Mouse (Mus musculus) ES-Bruce4 (cell line): ENCODE measurements at regions not wholly inside any gene's neighbourhood (a gene's known extent, or its start where the extent isn't known, plus 50 kb on each side); places are given as distances from the start of the nearest gene placed in this dataset.

Source experiments
- H3K27ac ChIP-seq: 2 replicates; pipeline ENCODE4 v1.5.1; 2012; ENCODE audit warnings: low read length, inconsistent platforms; ENCODE audit not compliant: insufficient read depth
- H3K27me3 ChIP-seq: 2 replicates; pipeline ENCODE4 v1.6.1; 2012; ENCODE audit warnings: mild to moderate bottlenecking, low read length, inconsistent platforms; ENCODE audit not compliant: control insufficient read depth, poor library complexity, insufficient read depth, severe bottlenecking
- H3K36me3 ChIP-seq: 2 replicates; pipeline ENCODE4 v1.6.1; 2012; ENCODE audit warnings: inconsistent platforms, mild to moderate bottlenecking, low read length, moderate library complexity; ENCODE audit not compliant: control insufficient read depth, poor library complexity, insufficient read depth, severe bottlenecking
- H3K4me1 ChIP-seq: one replicate; pipeline ENCODE4 v1.8.1; 2011; ENCODE audit warnings: low read length; ENCODE audit not compliant: control insufficient read depth, insufficient read depth
- H3K4me3 ChIP-seq: 2 replicates; pipeline ENCODE4 v1.5.1; 2011; ENCODE audit warnings: low read depth, mild to moderate bottlenecking, low read length
- H3K9ac ChIP-seq: 2 replicates; pipeline ENCODE4 v1.6.1; 2012; ENCODE audit warnings: low read depth, mild to moderate bottlenecking, inconsistent platforms; ENCODE audit not compliant: poor library complexity, severe bottlenecking
- H3K9me3 ChIP-seq: replicated peaks from 2 replicates; pipeline ENCODE4 v1.6.1; 2012; ENCODE audit warnings: mild to moderate bottlenecking, low read length, inconsistent platforms; ENCODE audit not compliant: control insufficient read depth, poor library complexity, insufficient read depth, severe bottlenecking
- CTCF ChIP-seq: IDR thresholded peaks from one replicate; pipeline ENCODE4 v1.8.1; 2011; ENCODE audit warnings: low read depth, low read length
- EP300 ChIP-seq: IDR thresholded peaks from 2 replicates; pipeline ENCODE4 v1.6.1; 2011; ENCODE audit warnings: low read depth, low read length; ENCODE audit not compliant: insufficient read depth
- POLR2A ChIP-seq: IDR thresholded peaks from one replicate; pipeline ENCODE4 v1.8.1; 2011; ENCODE audit warnings: low read length; ENCODE audit not compliant: insufficient read depth

DNA sequence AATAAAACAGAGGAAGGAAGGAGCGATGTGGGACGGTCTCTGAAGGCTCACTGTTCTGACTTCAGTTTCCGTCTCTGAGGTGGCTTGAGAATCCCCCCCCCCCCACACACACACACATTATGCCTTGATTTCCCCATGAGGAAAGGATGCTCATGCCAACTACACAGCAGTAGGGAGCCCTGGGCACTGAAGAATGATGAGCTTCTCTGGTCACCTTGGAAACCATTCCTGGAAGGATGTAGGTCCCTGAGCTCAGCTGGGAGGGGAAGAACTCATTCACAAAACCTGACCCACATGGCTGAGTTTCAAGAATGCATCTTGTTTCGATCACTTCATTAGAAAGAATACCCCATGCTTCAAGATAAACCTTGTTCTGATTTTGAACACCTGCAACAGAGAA, 422.2 kb downstream of the Cmpk2 start:
- Histone ChIP-seq H3K9ac (no peak overlapping the region), H3K4me3 (no peak overlapping the region), H3K9me3 (no peaks in the 10 kb centered on the region; the same call in 1 of the 2 replicates), H3K27me3 (no peaks in the 10 kb centered on the region), H3K36me3 (no peaks in the 10 kb centered on the region), H3K27ac (no peak overlapping the region), H3K4me1 (no peaks in the 10 kb centered on the region)
- no peak for TF ChIP-seq EP300
- TF ChIP-seq CTCF, result no peak
- TF ChIP-seq POLR2A, result no peak

DNA sequence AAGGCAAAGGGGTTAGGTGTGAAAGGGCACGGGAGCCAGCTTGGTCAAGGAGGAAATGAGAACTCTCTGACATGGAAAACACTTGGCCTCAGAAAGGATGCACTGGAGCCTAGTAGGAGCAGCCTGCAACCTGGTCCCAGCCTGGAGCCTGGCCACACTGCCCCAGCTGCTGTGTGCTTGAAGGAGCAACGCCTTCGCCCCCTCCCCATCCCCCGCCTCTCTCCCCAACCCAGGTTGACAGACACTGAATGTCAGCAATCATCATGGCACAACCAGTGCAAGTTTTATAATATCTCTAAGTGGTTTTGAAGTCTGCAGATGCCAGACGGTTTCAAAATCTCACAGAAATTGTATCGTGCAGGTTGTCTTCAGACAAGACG, 417.6 kb downstream of the Cmpk2 start:
- Histone ChIP-seq H3K9me3 (no peaks in the 10 kb centered on the region), H3K27me3 (no peaks in the 10 kb centered on the region), H3K36me3 (no peaks in the 10 kb centered on the region), H3K4me1 (no peaks in the 10 kb centered on the region), H3K27ac (no peak overlapping the region), H3K4me3 (no peak overlapping the region), H3K9ac (no peak overlapping the region)
- TF ChIP-seq CTCF, result no peak

DNA sequence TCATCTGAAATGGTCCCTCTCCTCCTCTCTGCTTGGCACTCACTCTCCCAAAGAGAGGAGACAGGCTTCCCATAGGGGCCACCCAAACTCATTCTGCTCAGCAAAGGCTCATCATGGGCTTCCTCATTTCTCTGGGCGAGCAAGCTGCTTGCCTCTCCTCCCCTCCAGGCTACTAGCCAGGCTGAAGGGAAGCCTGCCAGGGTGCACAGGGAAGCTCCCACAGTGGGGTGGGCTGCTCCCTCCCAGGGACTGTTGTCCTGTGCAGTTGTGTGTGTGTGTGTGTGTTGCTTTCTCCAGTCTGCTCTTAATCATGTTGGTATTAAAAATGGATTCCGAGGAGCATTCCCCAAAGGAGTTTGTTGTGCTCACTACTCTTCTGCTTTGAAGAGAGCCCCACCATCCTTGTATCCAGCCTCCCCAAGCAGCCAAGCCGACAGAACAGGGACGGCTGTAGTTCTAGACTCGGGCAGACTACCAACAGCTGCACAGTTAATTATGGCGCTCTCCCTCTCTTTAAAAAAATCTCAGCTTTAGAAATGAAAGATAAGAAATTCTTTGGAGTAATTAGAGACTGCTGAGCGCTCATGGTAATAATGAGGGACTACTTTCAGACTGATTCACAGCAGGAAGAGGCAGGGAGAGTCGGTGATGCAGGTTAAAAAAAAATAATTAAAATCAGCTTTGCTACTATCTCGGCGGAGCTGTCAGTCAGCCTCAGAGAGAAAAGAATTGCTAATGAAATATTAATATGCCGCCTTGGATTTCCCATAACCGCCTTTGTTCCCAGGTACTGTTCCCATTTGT, 417.0 kb downstream of the Cmpk2 start:
- Histone ChIP-seq H3K4me1 (no peaks in the 10 kb centered on the region), H3K9me3 (no peaks in the 10 kb centered on the region), H3K9ac (no peak overlapping the region), H3K27me3 (no peaks in the 10 kb centered on the region), H3K27ac (no peak overlapping the region), H3K4me3 (no peak overlapping the region), H3K36me3 (no peaks in the 10 kb centered on the region)
- TF ChIP-seq POLR2A (no peak), CTCF (no peak), EP300 (no peak)

DNA sequence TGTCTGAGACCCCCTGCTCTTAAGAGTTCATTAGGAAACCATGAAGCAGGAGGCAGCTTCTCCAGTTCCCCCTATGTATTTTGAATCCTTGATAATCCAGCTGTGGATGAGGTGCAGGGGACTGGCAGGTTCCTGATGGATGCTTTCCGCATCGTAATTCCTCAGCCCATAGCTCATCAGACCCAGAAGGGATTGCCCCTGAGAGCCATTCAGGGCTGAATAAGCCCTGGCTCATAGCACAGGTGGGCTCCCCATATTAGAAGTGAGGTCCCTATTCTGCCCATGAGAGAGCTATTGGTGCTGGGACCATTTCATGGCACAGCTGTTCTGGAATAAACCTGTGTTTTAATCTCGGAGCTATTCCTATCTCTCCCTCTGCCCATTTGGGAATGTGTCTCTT, 416.1 kb downstream of the Cmpk2 start:
- no peak overlapping the region for H3K4me3 ChIP-seq
- no peaks in the 10 kb centered on the region for H3K36me3 ChIP-seq
- TF ChIP-seq CTCF (no peak), POLR2A (no peak), EP300 (no peak)
- H3K27me3 ChIP-seq, result no peaks in the 10 kb centered on the region
- H3K4me1 ChIP-seq, result no peaks in the 10 kb centered on the region
- H3K9ac ChIP-seq, result no peak overlapping the region
- no peaks in the 10 kb centered on the region for H3K9me3 ChIP-seq
- no peak overlapping the region for H3K27ac ChIP-seq

DNA sequence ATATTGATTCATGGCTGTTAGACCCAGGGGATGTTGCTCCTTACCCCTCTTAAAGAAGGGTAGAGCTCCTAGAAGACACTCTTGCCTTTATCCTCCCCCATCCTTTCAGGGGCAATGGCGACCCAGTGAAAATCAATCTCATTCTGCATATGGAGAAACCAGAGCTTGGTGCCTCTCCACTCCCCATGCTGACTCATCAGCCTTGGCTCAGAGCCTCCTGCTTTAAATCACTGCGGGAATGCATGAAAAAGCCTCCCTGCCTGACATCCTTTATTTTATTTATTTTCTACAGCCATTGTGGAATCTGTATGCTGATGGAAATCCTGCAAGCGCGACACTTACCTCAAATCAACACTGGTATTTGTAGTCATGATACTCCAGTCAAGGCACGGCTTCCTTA, 415.2 kb downstream of the Cmpk2 start:
- no peaks in the 10 kb centered on the region for H3K9me3 ChIP-seq
- no peaks in the 10 kb centered on the region for H3K36me3 ChIP-seq
- H3K4me3 ChIP-seq, result no peak overlapping the region
- H3K27me3 ChIP-seq, result no peaks in the 10 kb centered on the region
- no peak overlapping the region for H3K9ac ChIP-seq
- H3K27ac ChIP-seq, result no peak overlapping the region
- TF ChIP-seq POLR2A (no peak), EP300 (no peak), CTCF (no peak)
- no peaks in the 10 kb centered on the region for H3K4me1 ChIP-seq

DNA sequence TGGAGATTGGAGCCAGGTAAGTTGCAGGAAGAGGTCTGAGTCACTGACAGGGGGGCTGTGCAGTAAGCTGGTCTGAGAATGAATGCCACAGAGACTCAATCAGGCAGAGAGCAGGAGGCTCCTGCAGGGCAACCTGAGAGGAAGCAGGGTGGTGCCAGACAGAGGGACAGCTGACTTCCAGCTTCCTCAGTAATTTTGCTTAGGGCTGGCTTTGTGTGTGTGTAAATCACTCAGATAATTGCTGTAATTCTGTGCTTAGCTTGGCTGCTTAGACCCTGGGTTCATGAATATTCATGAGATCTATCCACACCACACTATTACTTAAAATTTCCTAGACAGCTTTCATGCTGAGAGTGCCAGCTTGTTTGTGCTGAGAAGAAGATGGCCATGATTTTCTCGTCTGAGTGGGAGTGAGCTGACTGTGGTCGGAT, 408.7 kb downstream of the Cmpk2 start:
- no peaks in the 10 kb centered on the region for H3K36me3 ChIP-seq
- no peaks in the 10 kb centered on the region for H3K4me1 ChIP-seq
- no peak overlapping the region for H3K9ac ChIP-seq
- no peak overlapping the region for H3K27ac ChIP-seq
- no peaks in the 10 kb centered on the region for H3K9me3 ChIP-seq
- no peaks in the 10 kb centered on the region for H3K27me3 ChIP-seq
- TF ChIP-seq POLR2A (no peak), EP300 (no peak), CTCF (no peak)
- no peak overlapping the region for H3K4me3 ChIP-seq
